Mouse (Mus musculus) gastrocnemius, adult 2 months (tissue): Measurements from ENCODE around the gene Fgfr4. TPM values are rescaled to one million over a fixed set of nuclear protein-coding genes. Genes with fewer than 3 reads are reported as not detected.

Experiments used
- DNase-seq: peaks from one replicate; pipeline ENCODE4 v3.0.0; 2022
- H3K27ac ChIP-seq: fragments of 200-600 bp; 2 replicates; pipeline ENCODE4 v1.8.1; 2022; ENCODE audit warnings: mild to moderate bottlenecking
- H3K4me3 ChIP-seq: fragments of 200-600 bp; 2 replicates; pipeline ENCODE4 v1.8.1; 2022; ENCODE audit warnings: mild to moderate bottlenecking, moderate library complexity
- CTCF ChIP-seq: fragments of 200-600 bp; IDR thresholded peaks from 2 replicates; pipeline ENCODE4 v1.8.1; 2022; ENCODE audit warnings: antibody characterized with exemption, mild to moderate bottlenecking, moderate library complexity
- intact Hi-C: fragments of 180-260 bp; cut with DNase I; formaldehyde crosslinking; loops from one replicate; pipeline ENCODE4 v1.15.1; 2025
- total RNA-seq, 2 experiments: library from RNA; stranded (reverse); gene quantifications; 2 replicates each; pipeline ENCODE4 v1.2.3; 2021

Gene Fgfr4
- total RNA-seq, 2 experiments from 2014 or later: 2.1 to 2.3 TPM

DNA sequence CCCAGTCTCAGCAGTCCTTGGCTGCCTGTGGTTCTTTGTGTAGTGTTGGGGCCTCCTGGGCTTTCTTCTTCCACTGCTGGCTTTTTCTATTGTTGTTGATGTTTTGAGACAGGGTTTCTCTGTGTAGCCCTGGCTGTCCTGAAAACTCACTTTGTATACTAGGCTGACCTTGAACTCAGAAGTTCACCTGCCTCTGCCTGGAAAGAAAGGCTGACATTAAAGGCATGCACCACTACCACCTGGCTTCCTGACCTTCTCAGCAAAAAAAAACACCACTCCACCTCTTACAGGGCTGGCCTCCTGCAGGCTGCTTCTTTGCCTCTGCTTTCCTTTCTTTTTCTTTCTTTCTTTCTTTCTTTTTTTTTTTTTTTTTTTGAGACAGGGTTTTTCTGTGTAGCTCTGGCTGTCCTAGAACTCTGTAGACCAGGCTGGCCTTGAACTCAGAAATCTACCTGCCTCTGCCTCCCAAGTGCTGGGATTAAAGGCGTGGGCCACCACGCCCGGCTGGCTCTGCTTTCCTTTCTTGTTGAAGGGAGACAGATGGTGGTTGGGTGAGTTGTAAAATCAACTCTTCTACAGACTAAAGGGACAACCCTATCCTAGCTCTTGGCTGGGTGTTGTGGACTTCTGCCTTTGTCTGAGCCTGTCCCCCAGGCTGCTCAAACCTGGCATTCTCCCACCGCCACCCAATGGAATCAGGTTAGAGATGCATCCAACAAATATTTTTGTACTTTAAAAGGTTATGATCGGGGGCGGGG, 53.2 kb downstream of the Fgfr4 start:
- no peak for TF ChIP-seq CTCF
- no peak overlapping the region for H3K27ac ChIP-seq
- H3K4me3 ChIP-seq: no peak overlapping the region
- no peak for DNase-seq
- intact Hi-C loops: no loop called here

DNA sequence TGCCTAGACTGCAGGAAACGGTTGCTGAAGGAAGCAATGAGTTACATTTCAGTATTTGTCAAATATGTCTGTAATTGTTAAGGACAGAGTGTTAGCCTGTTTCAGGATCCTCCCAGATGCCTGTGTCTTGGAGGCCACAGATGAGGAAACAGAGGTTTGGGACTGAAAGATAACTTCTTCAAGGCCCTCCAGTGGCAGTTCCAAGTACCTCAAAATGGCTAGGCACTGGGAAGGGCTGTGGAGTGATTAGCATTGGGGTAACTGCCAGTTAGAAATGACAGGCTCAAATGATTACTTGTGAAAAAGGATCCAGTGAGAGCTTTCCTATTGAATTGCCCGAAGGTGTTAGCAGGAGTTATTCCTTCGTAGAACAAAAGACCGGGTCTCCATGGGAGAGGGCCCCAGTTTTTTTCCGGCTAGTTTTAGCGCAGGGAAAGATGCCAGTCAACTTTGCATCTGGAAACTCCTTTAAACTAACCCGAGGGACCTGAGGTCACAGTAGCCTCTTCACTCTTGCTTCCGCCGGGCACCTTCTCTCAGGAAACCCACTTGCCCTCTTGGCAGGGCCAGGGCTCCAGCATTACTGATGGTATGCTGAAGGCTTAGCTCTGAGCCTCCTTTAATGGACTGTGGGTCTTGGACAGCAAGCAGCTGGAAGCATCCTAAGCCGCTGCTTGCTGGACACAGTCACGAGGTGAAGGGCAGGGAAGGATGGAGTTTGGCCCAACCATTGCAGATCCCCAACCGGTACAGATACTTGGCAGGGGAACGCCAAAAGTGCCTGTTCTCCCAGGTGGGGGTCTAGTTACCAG, 56.6 kb downstream of the Fgfr4 start:
- intact Hi-C loops: no loop called here
- peak overlapping the region; percentile 94; the same call in 1 of the 2 replicates for H3K4me3 ChIP-seq
- H3K27ac ChIP-seq: peak overlapping the region; percentile 92
- TF ChIP-seq CTCF: peak; percentile 34
- peak; percentile 33 for DNase-seq

DNA sequence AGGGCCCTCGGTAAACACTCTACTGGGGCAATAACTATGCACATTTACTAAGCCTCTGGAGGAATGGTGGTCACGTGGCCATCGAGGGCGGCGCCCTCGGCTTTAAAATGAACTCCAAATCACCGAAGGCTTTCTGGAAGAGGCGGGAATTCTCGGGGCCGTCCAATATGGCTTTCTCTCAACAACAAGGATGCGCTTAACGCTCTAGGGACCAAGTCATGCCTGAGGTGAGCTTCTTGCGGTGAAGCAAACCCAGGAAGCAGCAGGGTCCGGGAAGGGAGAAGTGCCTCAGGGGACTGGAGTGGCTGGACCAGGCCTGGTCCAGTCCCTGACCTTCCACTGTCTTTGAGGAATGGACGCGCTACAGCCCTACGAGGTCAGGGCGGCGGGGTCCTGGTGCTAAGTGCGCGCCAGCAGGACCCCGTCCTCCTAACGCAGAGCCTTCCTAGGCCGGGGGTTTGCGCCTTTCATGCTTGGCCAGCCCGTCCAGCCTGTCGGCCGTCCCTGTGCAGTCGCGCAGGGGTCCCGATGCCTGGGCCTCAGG, 57.3 kb downstream of the Fgfr4 start, which contains the start of gene Nsd1:
Gene Nsd1, plus strand, starts transcription at position 134 of the 544 bp plus-strand sequence.
- TF ChIP-seq CTCF: no peak
- peak within 1 kb of the TSS; percentile 94 for H3K4me3 ChIP-seq
- H3K27ac ChIP-seq: peak within 1 kb of the TSS; percentile 92
- DNase-seq: no peak
- intact Hi-C loops: loop anchor here (2.0 kb wide), 1 partner anchor 19 kb away; no protein-coding TSS in a partner anchor

DNA sequence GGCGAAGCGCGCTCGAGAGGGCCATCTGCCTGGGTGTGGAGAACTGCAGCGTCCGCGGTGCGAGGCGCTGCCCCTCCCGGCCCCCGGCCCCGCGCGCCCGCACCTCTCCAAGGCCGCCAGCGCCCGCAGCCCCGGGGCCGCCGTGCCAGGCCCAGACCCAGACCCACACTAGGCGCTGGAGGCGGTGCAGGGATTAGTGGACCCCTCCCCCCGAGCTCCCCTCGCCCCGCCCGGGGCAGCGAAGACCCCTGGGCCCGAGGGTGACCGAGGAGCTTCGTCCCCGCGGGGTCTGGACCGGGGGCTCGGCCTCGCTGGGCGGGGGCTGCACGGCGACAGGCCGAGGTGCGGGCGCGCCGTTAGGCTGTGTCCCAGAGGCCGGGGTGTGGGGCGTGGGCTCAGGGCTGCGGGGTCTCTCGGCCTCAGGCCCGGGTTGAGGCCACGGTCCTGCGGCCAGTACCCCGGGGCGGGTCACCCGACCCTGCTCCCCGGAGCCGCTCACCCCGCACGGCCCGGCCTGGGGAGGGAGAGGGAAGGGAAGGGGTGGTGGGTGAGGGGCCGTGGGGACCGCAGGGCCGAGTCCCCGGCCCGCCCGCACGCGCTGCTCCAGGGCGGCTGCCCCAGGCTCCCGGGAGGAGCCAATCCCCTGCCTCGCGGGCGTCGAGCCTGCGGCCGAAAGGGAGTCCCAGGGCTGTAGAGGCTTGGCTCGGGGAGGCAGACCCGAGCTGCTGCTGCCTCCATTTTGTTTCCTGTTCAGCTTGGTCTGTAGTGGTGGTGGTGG, 57.9 kb downstream of the Fgfr4 start:
- H3K4me3 ChIP-seq: peak overlapping the region; percentile 94
- TF ChIP-seq CTCF: no peak

DNA sequence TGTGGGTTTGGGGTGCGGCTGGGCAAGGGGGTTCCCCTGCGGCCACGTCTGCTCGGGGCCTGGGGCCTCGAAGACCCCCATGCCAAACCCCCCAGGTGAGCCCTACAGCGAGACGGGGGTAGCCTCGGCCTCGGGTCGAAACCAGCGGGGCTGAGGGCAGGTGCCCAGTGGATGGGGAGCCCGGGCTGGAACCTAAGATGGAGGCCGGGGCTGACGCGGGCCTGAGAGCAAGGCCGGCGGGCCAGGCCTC, 58.5 kb downstream of the Fgfr4 start:
- intact Hi-C loops: loop anchor here (2.0 kb wide), 1 partner anchor 20 kb away; no protein-coding TSS in a partner anchor

More for the DNA sequence above, 57.9 kb downstream of the Fgfr4 start:
- DNase-seq: peak; percentile 69
- intact Hi-C loops: loop anchor here (2.0 kb wide), 1 partner anchor 20 kb away; no protein-coding TSS in a partner anchor
- peak overlapping the region; percentile 92 for H3K27ac ChIP-seq

DNA sequence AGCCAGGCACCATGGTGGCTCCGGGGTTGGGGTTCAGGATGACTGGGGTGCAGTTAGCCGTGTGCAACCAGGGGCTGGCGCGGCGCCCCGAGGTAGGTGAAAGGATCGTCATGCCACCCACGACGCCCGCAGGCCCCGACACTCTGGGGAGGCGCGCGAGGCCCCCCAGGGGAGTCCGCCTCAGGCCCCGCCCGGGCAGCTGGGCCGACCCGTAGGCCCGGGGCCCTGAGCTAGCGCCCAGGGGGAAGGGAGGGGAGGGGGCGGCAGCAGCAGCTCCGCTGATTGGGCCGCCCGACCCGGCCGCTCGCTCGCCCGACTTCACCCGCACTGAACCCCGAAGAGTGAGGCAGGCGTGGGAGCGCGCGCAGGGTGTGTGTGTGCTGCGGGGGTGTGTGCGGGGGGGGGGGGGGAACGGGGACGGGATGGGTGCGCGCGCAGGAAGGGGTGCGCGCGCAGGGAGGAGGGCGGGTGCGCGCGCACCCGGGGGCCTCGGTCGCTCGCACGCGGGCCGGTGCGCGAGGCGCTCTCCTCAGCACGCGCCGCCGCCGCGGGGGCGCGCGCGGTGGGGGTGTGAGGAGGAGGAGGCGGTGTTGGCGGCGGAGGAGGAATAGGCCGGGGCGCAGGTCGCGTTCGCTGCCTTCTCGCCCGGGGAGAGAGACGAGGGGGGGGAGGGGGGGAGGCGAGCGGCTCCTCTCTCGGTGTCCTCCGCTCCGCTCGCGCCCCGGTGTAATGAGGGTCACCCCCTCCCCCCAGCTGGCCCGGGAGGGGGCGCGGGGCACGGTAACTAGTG, 59.0 kb downstream of the Fgfr4 start:
- H3K27ac ChIP-seq: peak overlapping the region; percentile 92
- DNase-seq: peak; percentile 94
- intact Hi-C loops: loop anchor here (2.0 kb wide), 2 partner anchors 21 to 29 kb away; no protein-coding TSS in a partner anchor
- TF ChIP-seq CTCF: no peak
- peak overlapping the region; percentile 94 for H3K4me3 ChIP-seq

More for the DNA sequence above, 58.5 kb downstream of the Fgfr4 start:
- DNase-seq: no peak
- TF ChIP-seq CTCF: no peak
- H3K4me3 ChIP-seq: peak overlapping the region; percentile 94
- H3K27ac ChIP-seq: peak overlapping the region; percentile 92

DNA sequence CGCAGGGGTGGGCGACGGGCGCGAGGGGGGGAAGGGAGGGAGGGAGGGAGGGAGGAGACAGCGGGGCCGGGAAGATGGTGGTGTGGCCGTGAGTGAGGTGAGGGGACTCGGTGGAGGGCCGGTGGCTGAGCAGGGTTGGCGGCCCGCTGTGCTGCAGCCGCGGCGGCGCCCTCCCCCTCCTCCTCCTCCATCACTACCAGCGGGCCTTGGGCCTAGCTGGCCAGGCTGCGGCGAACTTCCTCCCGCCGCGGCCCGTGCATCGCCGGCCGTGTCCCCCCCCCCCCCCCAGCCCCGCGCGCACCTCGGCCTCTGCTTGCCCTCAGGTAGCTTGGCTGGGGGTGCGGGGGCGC, 59.5 kb downstream of the Fgfr4 start:
- DNase-seq: peak; percentile 70
- intact Hi-C loops: loop anchor here (2.0 kb wide), 1 partner anchor 29 kb away; no protein-coding TSS in a partner anchor
- TF ChIP-seq CTCF: no peak
- H3K27ac ChIP-seq: peak overlapping the region; percentile 92
- H3K4me3 ChIP-seq: peak overlapping the region; percentile 94

DNA sequence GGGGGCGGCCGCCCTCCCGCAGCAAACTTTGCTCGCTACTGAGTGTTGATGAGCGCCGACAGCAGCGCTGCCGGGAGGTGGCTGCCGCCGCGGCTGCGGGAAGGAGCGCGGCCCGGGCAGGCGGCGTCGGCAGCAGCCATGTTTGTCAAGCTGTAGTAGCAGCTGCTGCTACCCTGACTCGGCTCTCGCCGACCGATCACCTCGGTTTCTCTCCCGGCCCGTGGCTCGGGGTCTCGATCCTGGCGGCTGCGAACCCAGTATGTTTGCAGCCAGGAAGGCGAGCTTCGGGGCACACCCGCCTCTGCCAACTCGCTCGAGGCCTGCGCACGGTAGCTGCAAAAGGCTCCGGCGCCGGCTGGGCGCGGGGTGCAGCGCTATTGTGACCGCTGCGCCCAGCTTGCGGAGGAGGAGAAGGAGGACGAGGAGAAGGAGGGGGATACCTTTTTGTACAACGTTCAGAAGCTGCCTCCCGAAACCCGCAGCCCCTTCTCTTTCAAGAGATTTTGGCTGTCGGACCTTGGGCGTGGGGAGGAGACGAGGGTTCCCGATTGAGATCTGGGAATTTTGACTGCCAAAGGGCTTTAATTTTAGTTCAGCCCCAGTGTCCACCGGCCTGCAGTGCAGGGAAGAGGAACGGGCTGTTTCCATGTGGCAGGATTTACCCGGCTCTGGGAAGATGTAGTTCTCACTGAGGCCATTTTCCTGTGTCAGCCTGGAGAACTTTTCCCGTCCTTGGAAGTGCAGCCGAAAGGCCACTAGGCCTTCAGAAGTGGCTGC, 60.1 kb downstream of the Fgfr4 start:
- DNase-seq: peak; percentile 70
- H3K4me3 ChIP-seq: peak overlapping the region; percentile 94
- peak; percentile 9; the same call in 1 of the 2 replicates for TF ChIP-seq CTCF
- intact Hi-C loops: loop anchor here (2.0 kb wide), 1 partner anchor 30 kb away; no protein-coding TSS in a partner anchor
- peak overlapping the region; percentile 92 for H3K27ac ChIP-seq

DNA sequence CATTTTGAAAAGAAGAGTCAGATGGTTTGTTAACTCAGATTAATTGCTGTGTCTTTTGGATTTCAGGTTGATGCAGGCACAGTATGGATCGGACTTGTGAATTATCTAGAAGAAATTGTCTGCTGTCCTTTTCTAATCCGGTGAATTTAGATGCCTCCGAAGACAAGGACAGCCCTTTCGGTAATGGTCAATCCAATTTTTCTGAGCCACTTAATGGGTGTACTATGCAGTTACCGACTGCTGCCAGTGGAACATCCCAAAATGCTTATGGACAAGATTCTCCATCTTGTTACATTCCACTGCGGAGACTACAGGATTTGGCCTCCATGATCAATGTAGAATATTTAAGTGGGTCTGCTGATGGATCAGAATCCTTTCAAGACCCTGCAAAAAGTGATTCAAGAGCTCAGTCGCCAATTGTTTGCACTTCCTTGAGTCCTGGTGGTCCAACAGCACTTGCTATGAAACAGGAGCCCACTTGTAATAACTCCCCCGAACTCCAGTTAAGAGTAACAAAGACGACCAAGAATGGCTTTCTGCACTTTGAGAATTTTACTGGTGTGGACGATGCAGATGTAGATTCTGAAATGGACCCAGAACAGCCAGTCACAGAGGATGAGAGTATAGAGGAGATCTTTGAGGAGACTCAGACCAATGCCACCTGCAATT, 60.8 kb downstream of the Fgfr4 start:
- Histone ChIP-seq H3K4me3 (peak overlapping the region; percentile 94), H3K27ac (peak overlapping the region; percentile 92)
- intact Hi-C loops: loop anchor here (2.0 kb wide), 1 partner anchor 30 kb away; no protein-coding TSS in a partner anchor
- DNase-seq: no peak
- TF ChIP-seq CTCF: no peak

Other genes with a start within 250 kb of the Fgfr4 start
- gene Unc5a, start 203.2 kb upstream of the Fgfr4 start, total RNA-seq: 1 to 10 TPM; 7.5 to 7.9 TPM
- gene Hk3, start 131.3 kb upstream of the Fgfr4 start, total RNA-seq: under 1 TPM; 0.23 to 0.25 TPM
- gene Uimc1, start 52.3 kb upstream of the Fgfr4 start, total RNA-seq: 10 to 100 TPM; 12.9 to 13.4 TPM
- 10 to 100 TPM; 12.1 to 14.2 TPM for gene Zfp346, start 47.3 kb upstream of the Fgfr4 start, total RNA-seq
- not detected for gene Gm17617, start 19.1 kb upstream of the Fgfr4 start, total RNA-seq
- gene Nsd1, start 57.1 kb downstream of the Fgfr4 start, total RNA-seq: 10 to 100 TPM; 49.5 to 56.7 TPM
- gene Prelid1, start 167.9 kb downstream of the Fgfr4 start, total RNA-seq: 10 to 100 TPM; 15.6 to 19.6 TPM
- 10 to 100 TPM; 29.2 to 33.5 TPM for gene Rab24, start 169.3 kb downstream of the Fgfr4 start, total RNA-seq
- not detected for gene Mxd3, start 177.2 kb downstream of the Fgfr4 start, total RNA-seq
- 10 to 100 TPM; 36.7 to 42.3 TPM for gene Lman2, start 210.1 kb downstream of the Fgfr4 start, total RNA-seq
- under 1 TPM in 1 of 2 experiments, not detected in 1; 0.20 TPM for gene Rgs14, start 217.1 kb downstream of the Fgfr4 start, total RNA-seq
- gene Slc34a1, start 245.5 kb downstream of the Fgfr4 start, total RNA-seq: not detected